ENCODE assay signal across 27 mouse cellular contexts in the genomic region with DNA sequence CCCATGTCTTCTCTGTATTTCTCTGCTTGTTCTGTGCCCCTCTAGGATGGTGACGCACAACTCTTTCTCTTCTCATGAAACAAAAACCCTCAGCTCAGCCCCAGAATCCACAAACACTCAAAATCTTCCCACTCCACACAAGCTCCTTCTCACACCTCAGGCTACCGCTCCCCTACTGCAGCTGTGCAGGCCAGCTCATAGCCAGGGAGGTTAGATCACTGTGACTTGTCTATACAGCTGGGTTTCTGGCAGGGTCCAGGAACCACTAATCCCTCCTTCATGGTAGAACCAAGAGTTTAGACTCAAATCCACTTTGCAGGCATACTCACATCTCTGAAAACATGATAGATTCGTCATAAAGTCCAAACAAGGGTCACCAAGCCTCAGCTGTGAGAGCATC.
"Had no signal": no experiment of that assay in that cellular context is flagged by ENCODE, and none has a peak within 500 bp of the region (broad histone marks: within the 10 kb centered on the region; RNA-seq: fewer than 3 reads in every experiment).

No protein-coding gene starts in this region.

- H3K9me3 ChIP-seq: heart, embryonic 10.5 days; heart, embryonic 13.5 days; heart, embryonic 15.5 days; hindbrain, embryonic 13.5 days; hindbrain, embryonic 15.5 days; kidney, embryonic 15.5 days; limb, embryonic 10.5 days; limb, embryonic 12.5 days; liver, embryonic 13.5 days had no signal

- H3K27ac ChIP-seq: gastrocnemius, adult 2 months; heart, embryonic 10.5 days; heart, embryonic 13.5 days; heart, embryonic 15.5 days; hindbrain, embryonic 13.5 days; hindbrain, embryonic 15.5 days; hindbrain, postnatal 0 days; kidney, embryonic 15.5 days; kidney, postnatal 0 days; limb, embryonic 10.5 days; limb, embryonic 12.5 days; liver, embryonic 13.5 days had no signal

- H3K4me2 ChIP-seq: heart, embryonic 13.5 days; heart, embryonic 15.5 days; hindbrain, embryonic 13.5 days; hindbrain, embryonic 15.5 days; kidney, embryonic 15.5 days; limb, embryonic 12.5 days; liver, embryonic 11.5 days; liver, embryonic 13.5 days had no signal

- H3K36me3 ChIP-seq: heart, embryonic 10.5 days; heart, embryonic 13.5 days; heart, embryonic 15.5 days; hindbrain, embryonic 13.5 days; hindbrain, embryonic 15.5 days; kidney, embryonic 15.5 days; limb, embryonic 10.5 days; limb, embryonic 12.5 days; liver, embryonic 13.5 days had no signal

- H3K4me1 ChIP-seq: heart, embryonic 10.5 days; heart, embryonic 13.5 days; heart, embryonic 15.5 days; hindbrain, embryonic 13.5 days; hindbrain, embryonic 15.5 days; limb, embryonic 10.5 days; limb, embryonic 12.5 days; liver, embryonic 13.5 days had no signal

- H3K4me3 ChIP-seq: gastrocnemius, adult 2 months; heart, embryonic 10.5 days; heart, embryonic 13.5 days; heart, embryonic 15.5 days; hindbrain, embryonic 13.5 days; hindbrain, embryonic 15.5 days; kidney, embryonic 15.5 days; limb, embryonic 10.5 days; limb, embryonic 12.5 days; liver, embryonic 13.5 days had no signal

- DNase-seq: gastrocnemius, adult 2 months; gastrocnemius, postnatal 10 days; gastrocnemius, postnatal 25 days; heart, adult 18-20 months; heart, postnatal 14 days; heart, postnatal 36 days; kidney, adult 11 months; kidney, adult 2 months; kidney, adult 9 months; kidney, postnatal 14 days; kidney, postnatal 36 days; layer of hippocampus, adult 9-11 months; layer of hippocampus, postnatal 36 days; liver; liver, embryonic 13.5 days had no signal

- H3K9ac ChIP-seq: heart, embryonic 13.5 days; heart, embryonic 15.5 days; hindbrain, embryonic 13.5 days; hindbrain, embryonic 15.5 days; kidney, embryonic 15.5 days; limb, embryonic 12.5 days; liver, embryonic 13.5 days had no signal

- H3K27me3 ChIP-seq: heart, embryonic 13.5 days; heart, embryonic 15.5 days; hindbrain, embryonic 13.5 days; hindbrain, embryonic 15.5 days; kidney, embryonic 15.5 days; limb, embryonic 12.5 days; liver, embryonic 13.5 days had no signal

- ATAC-seq: hindbrain, postnatal 0 days; intestine, embryonic 16.5 days had no signal
